Comparison of ENCODE assay signal across 14 mouse cellular contexts in the genomic region with DNA sequence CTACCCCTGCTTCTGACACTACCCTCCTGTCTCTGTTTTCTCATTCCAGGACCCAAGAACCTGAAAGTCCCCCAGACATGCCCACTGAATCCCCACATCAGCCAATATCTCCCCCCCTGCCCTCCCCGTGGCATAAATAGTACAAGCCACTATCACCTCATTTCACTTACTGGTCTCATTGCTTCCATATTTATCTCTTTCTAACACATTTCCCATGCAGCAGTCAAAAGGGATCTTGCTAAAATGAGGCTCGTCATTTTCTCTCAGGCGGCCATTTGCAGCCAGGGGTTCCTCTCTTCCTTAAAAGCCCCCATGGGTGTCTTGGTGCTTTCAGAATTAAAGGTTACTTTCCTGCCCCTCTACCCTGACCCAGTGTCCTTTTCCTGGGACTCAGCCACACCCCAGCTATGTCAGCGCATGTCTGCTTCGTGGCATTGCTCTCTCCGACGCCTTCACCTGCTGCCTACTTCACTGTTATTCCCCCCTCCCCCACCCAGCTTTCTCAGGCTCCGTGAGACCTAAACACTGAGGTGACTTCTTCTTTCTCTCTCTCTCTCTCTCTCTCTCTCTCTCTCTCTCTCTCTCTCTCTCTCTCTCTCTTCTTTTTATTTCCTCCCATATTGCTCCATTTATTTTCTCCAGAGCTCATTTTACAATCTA.
DNase-seq lines count a peak whose midpoint lies in the region; ATAC-seq and TF ChIP-seq lines count a peak whose summit lies in the region.
"Had no signal": no experiment of that assay in that cellular context is flagged by ENCODE, and none has a peak within 500 bp of the region (broad histone marks: within the 10 kb centered on the region; RNA-seq: fewer than 3 reads in every experiment).

No protein-coding gene starts in this region.

- TF ChIP-seq EP300 in MEL (IDR thresholded peaks at IDR 0.05; ENCODE audit: low read depth in 1 of 2, low read length in 2 of 2), result peak; percentile 25 to 69; a peak in 2 of 4 replicates
- TF ChIP-seq EP300 in liver, postnatal 0 days (IDR thresholded peaks at IDR 0.05; ENCODE audit: low read depth), result peak; percentile 76

- no peaks in the 10 kb centered on the region for H3K36me3 ChIP-seq in heart, embryonic 14.5 days (ENCODE audit: control insufficient read depth, insufficient read depth, low read length)
- peaks cover 0 to 8% of the 10 kb centered on the region in 2 experiments; a peak in 2 of 4 replicates for H3K36me3 ChIP-seq in MEL (ENCODE audit: control insufficient read depth in 1 of 2, insufficient read depth in 2 of 2, low read length in 2 of 2)
- H3K36me3 ChIP-seq in liver, postnatal 0 days (replicated peaks; ENCODE audit: insufficient read depth, low read length), result no peaks in the 10 kb centered on the region
- H3K36me3 ChIP-seq: neural tube, embryonic 12.5 days had no signal

- no peaks in the 10 kb centered on the region for H3K79me2 ChIP-seq in MEL (ENCODE audit: control insufficient read depth, insufficient read depth, low read length, poor library complexity)

- no peak for TF ChIP-seq CTCF in MEL (IDR thresholded peaks at IDR 0.05 in 2 of 3, conservative IDR thresholded peaks at IDR 0.05 in 1 of 3; ENCODE audit: control insufficient read depth in 1 of 3, insufficient read depth in 1 of 3, low read depth in 2 of 3, low read length in 3 of 3, poor library complexity in 1 of 3, severe bottlenecking in 1 of 3)
- TF ChIP-seq CTCF in liver, postnatal 0 days (IDR thresholded peaks at IDR 0.05; ENCODE audit: low read depth), result no peak

- no peaks in the 10 kb centered on the region for H3K27me3 ChIP-seq in heart, embryonic 14.5 days (ENCODE audit: control insufficient read depth, insufficient read depth, low read length)
- no peaks in the 10 kb centered on the region for H3K27me3 ChIP-seq in MEL (ENCODE audit: control insufficient read depth in 1 of 2, insufficient read depth in 2 of 2, low read length in 2 of 2)
- H3K27me3 ChIP-seq in liver, postnatal 0 days (ENCODE audit: insufficient read depth, low read length), result no peaks in the 10 kb centered on the region
- H3K27me3 ChIP-seq: neural tube, embryonic 12.5 days had no signal

- H3K4me2 ChIP-seq in heart, embryonic 14.5 days (ENCODE audit: low read length), result peak overlapping the region; percentile 42
- peak overlapping the region; percentile 47 for H3K4me2 ChIP-seq in liver, postnatal 0 days (ENCODE audit: low read depth, low read length)
- H3K4me2 ChIP-seq: hindbrain, embryonic 14.5 days; neural tube, embryonic 12.5 days had no signal

- H3K9ac ChIP-seq in heart, embryonic 14.5 days (ENCODE audit: low read length), result peak overlapping the region; percentile 39; the same call in 1 of the 2 replicates
- peak overlapping the region; percentile 72 for H3K9ac ChIP-seq in MEL (ENCODE audit: control insufficient read depth, low read depth, low read length, poor library complexity, severe bottlenecking)
- H3K9ac ChIP-seq in liver, postnatal 0 days (replicated peaks), result no peak overlapping the region
- H3K9ac ChIP-seq: hindbrain, embryonic 14.5 days; neural tube, embryonic 12.5 days had no signal

- TF ChIP-seq RAD21 in MEL (IDR thresholded peaks at IDR 0.05; ENCODE audit: low read depth, low read length), result no peak

- DNase-seq in heart, adult 18-20 months, result no peak
- DNase-seq in MEL (ENCODE audit: low read depth, low spot score), result peak; percentile 73
- DNase-seq in liver, postnatal 0 days, result peak; percentile 16
- DNase-seq in lung, postnatal 10 days, result no peak
- DNase-seq in embryo, embryonic 10 days (ENCODE audit: low spot score), result no peak
- DNase-seq: cerebellum, adult 8-10 months; gastrocnemius, postnatal 25 days; kidney, adult 2 months had no signal

- no peak overlapping the region for H3K27ac ChIP-seq in heart, embryonic 14.5 days (replicated peaks in 1 of 2; ENCODE audit: control insufficient read depth in 1 of 2, insufficient read depth in 1 of 2, low read depth in 2 of 2, low read length in 2 of 2)
- H3K27ac ChIP-seq in MEL (ENCODE audit: control insufficient read depth, low read depth, low read length), result peak overlapping the region; percentile 62
- 0 out of 2 replicates have a peak overlapping the region, but pooled peaks have one; percentile 7 for H3K27ac ChIP-seq in liver, postnatal 0 days (ENCODE audit: low read depth)
- H3K27ac ChIP-seq: hindbrain, embryonic 14.5 days; left cerebral cortex, adult 2 months; neural tube, embryonic 12.5 days had no signal

- H3K4me1 ChIP-seq in heart, embryonic 14.5 days (ENCODE audit: control insufficient read depth in 2 of 2, insufficient read depth in 2 of 2, low read length in 2 of 2), result peaks cover 6 to 18% of the 10 kb centered on the region in 2 experiments
- peaks cover 9 to 23% of the 10 kb centered on the region in 2 experiments for H3K4me1 ChIP-seq in MEL (ENCODE audit: control insufficient read depth in 1 of 2, insufficient read depth in 2 of 2, low read length in 2 of 2)
- peaks cover 5% of the 10 kb centered on the region; the same call in 1 of the 2 replicates for H3K4me1 ChIP-seq in liver, postnatal 0 days (ENCODE audit: insufficient read depth)
- H3K4me1 ChIP-seq: neural tube, embryonic 12.5 days had no signal

- no peak overlapping the region for H3K4me3 ChIP-seq in heart, embryonic 14.5 days (ENCODE audit: control insufficient read depth in 1 of 2, insufficient read depth in 1 of 2, low read depth in 1 of 2, low read length in 2 of 2)
- H3K4me3 ChIP-seq in MEL (ENCODE audit: control insufficient read depth in 1 of 2, insufficient read depth in 1 of 2, low read depth in 2 of 2, low read length in 2 of 2), result peak overlapping the region; percentile 51 to 58
- H3K4me3 ChIP-seq in liver, postnatal 0 days (ENCODE audit: low read depth, low read length), result no peak overlapping the region
- H3K4me3 ChIP-seq: left cerebral cortex, adult 2 months; neural tube, embryonic 12.5 days had no signal

- no peaks in the 10 kb centered on the region for H3K9me3 ChIP-seq in heart, embryonic 14.5 days (ENCODE audit: control insufficient read depth, low read length)
- no peaks in the 10 kb centered on the region for H3K9me3 ChIP-seq in MEL (replicated peaks; ENCODE audit: insufficient read depth, low read length)
- H3K9me3 ChIP-seq in liver, postnatal 0 days (ENCODE audit: low read length), result no peaks in the 10 kb centered on the region
- H3K9me3 ChIP-seq: neural tube, embryonic 12.5 days had no signal

- no peak for ATAC-seq in heart, embryonic 14.5 days (ENCODE audit: insufficient number of reproducible peaks, insufficient read depth, low FRiP score, low read depth)
- peak; percentile 80 for ATAC-seq in erythroblast, adult 5-6 weeks (replicated peaks; ENCODE audit: low FRiP score, poor library complexity, severe bottlenecking)
- ATAC-seq in liver, postnatal 0 days, result peak; percentile 60
- ATAC-seq: midbrain, embryonic 16.5 days had no signal

- peak in 1 of 2 experiments; percentile 28; a peak in 1 of 4 replicates for TF ChIP-seq POLR2A in MEL (IDR thresholded peaks at IDR 0.05; ENCODE audit: control insufficient read depth in 1 of 2, insufficient read depth in 1 of 2, low read depth in 1 of 2, low read length in 2 of 2, poor library complexity in 1 of 2)

- WGBS in heart, embryonic 14.5 days, result 41% methylated on average over 8 of the region's 8 CpGs
- WGBS in liver, postnatal 0 days (ENCODE audit: insufficient replicate concordance), result 34% methylated on average over 8 of the region's 8 CpGs

TF ChIP-seq in MEL, 35 proteins besides CTCF, POLR2A, EP300 and RAD21 (continues in another document):
- 0 out of 2 replicates have a peak, but pooled peaks have one; percentile 6 for TF ChIP-seq NRF1 (IDR thresholded peaks at IDR 0.05; ENCODE audit: insufficient read depth, low read depth, low read length, poor library complexity, severe bottlenecking)
- no peak for TF ChIP-seq BHLHE40 (IDR thresholded peaks at IDR 0.05; ENCODE audit: borderline replicate concordance, low read depth, low read length)
- no peak for TF ChIP-seq KAT2A (conservative IDR thresholded peaks at IDR 0.05; ENCODE audit: low read depth, low read length)
- peak; percentile 50; the same call in 1 of the 2 replicates for TF ChIP-seq TCF12 (IDR thresholded peaks at IDR 0.05; ENCODE audit: low read depth, low read length)
- no peak for TF ChIP-seq MYC (IDR thresholded peaks at IDR 0.05; ENCODE audit: low read depth, low read length)
- no peak for TF ChIP-seq MAZ (IDR thresholded peaks at IDR 0.05; ENCODE audit: low read depth, low read length)
- TF ChIP-seq POLR2AphosphoS5 (IDR thresholded peaks at IDR 0.05; ENCODE audit: borderline replicate concordance, low read depth, low read length), result no peak
- peak; percentile 72 for TF ChIP-seq TAL1 (IDR thresholded peaks at IDR 0.05; ENCODE audit: low read length)
- TF ChIP-seq MAFK (IDR thresholded peaks at IDR 0.05; ENCODE audit: borderline replicate concordance, low read depth, low read length), result no peak
- TF ChIP-seq ETS1 (IDR thresholded peaks at IDR 0.05; ENCODE audit: low read depth, low read length), result 0 out of 2 replicates have a peak, but pooled peaks have one; percentile 30
- TF ChIP-seq E2F4 (IDR thresholded peaks at IDR 0.05; ENCODE audit: borderline replicate concordance, low read depth, low read length), result no peak
- no peak for TF ChIP-seq ZMIZ1 (IDR thresholded peaks at IDR 0.05; ENCODE audit: low read depth, low read length)
- TF ChIP-seq MEF2A (IDR thresholded peaks at IDR 0.05; ENCODE audit: extremely low read depth, insufficient replicate concordance, low read depth, low read length, poor library complexity, severe bottlenecking), result no peak
- TF ChIP-seq GATA1 (IDR thresholded peaks at IDR 0.05; ENCODE audit: low read depth, low read length), result peak; percentile 50; the same call in 1 of the 2 replicates
- TF ChIP-seq RCOR1 (IDR thresholded peaks at IDR 0.05; ENCODE audit: low read depth, low read length), result no peak
- TF ChIP-seq SMC3 (IDR thresholded peaks at IDR 0.05; ENCODE audit: low read depth, low read length), result no peak
- TF ChIP-seq ZKSCAN1 (IDR thresholded peaks at IDR 0.05; ENCODE audit: low read depth, low read length), result no peak
- peak; percentile 48; the same call in 1 of the 2 replicates for TF ChIP-seq SIN3A (IDR thresholded peaks at IDR 0.05; ENCODE audit: low read length)
- TF ChIP-seq CHD2 (IDR thresholded peaks at IDR 0.05; ENCODE audit: low read length), result peak; percentile 35; the same call in 1 of the 2 replicates
- TF ChIP-seq JUND (IDR thresholded peaks at IDR 0.05; ENCODE audit: low read depth, low read length), result peak; percentile 94
- no peak for TF ChIP-seq MYB (IDR thresholded peaks at IDR 0.05; ENCODE audit: low read depth, low read length)
- 0 out of 2 replicates have a peak, but pooled peaks have one; percentile 3 for TF ChIP-seq NELFE (IDR thresholded peaks at IDR 0.05; ENCODE audit: low read depth, low read length)
- no peak for TF ChIP-seq TBP (IDR thresholded peaks at IDR 0.05; ENCODE audit: low read depth, low read length)
- TF ChIP-seq USF2 (IDR thresholded peaks at IDR 0.05; ENCODE audit: borderline replicate concordance in 1 of 2, insufficient read depth in 1 of 2, low read depth in 1 of 2, low read length in 2 of 2), result no peak
- TF ChIP-seq USF1 (IDR thresholded peaks at IDR 0.05; ENCODE audit: low read depth, low read length), result no peak

Comparison
In these comparisons a context has a peak if more than half of its experiments do, and no peak if none do; other contexts are left out.
1. H3K27ac ChIP-seq: peak in MEL (single experiment) and liver, postnatal 0 days (single experiment); none in heart, embryonic 14.5 days (0 of 2).
2. H3K4me3 ChIP-seq: peak in MEL (2 of 2); none in heart, embryonic 14.5 days (0 of 2) and liver, postnatal 0 days (single experiment).
3. DNase-seq: peak in MEL (single experiment) and liver, postnatal 0 days (single experiment); none in heart, adult 18-20 months (0 of 2), lung, postnatal 10 days (single experiment) and embryo, embryonic 10 days (single experiment).